Mouse (Mus musculus) stomach, embryonic 14.5 days (tissue): ENCODE measurements around the gene Syt1. TPM values are rescaled to one million over a fixed set of nuclear protein-coding genes. Genes with fewer than 3 reads are reported as not detected.

ENCODE experiments used
- ATAC-seq: fragments of 200-750 bp; cut with Nextera tagmentation; 2 replicates; pipeline ENCODE4 v1.8.0; 2017; ENCODE audit warnings: low read depth, moderate TSS enrichment; ENCODE audit not compliant: insufficient number of reproducible peaks, insufficient read depth, low FRiP score
- H3K27ac ChIP-seq: fragments of 300-500 bp; sonication (generic); 2 replicates; pipeline ENCODE4 v1.5.1; 2014; ENCODE audit warnings: mild to moderate bottlenecking, low read length, moderate library complexity, mixed read lengths
- H3K27me3 ChIP-seq: fragments of 300-500 bp; sonication (generic); 2 replicates; pipeline ENCODE4 v1.6.1; 2014; ENCODE audit warnings: low read length, control low read depth, mixed read lengths; ENCODE audit not compliant: control insufficient read depth, insufficient read depth
- H3K36me3 ChIP-seq: fragments of 300-500 bp; sonication (generic); 2 replicates; pipeline ENCODE4 v1.6.1; 2014; ENCODE audit warnings: mild to moderate bottlenecking, control low read depth, low read length, moderate library complexity, mixed read lengths; ENCODE audit not compliant: control insufficient read depth, insufficient read depth
- H3K4me1 ChIP-seq: fragments of 300-500 bp; sonication (generic); 2 replicates; pipeline ENCODE4 v1.6.1; 2014; ENCODE audit warnings: low read length, control low read depth, mixed read lengths; ENCODE audit not compliant: control insufficient read depth, insufficient read depth
- H3K4me2 ChIP-seq: fragments of 300-500 bp; sonication (generic); replicated peaks from 2 replicates; pipeline ENCODE4 v1.6.1; 2014; ENCODE audit warnings: low read depth, low read length, control low read depth
- H3K4me3 ChIP-seq: fragments of 300-500 bp; sonication (generic); 2 replicates; pipeline ENCODE4 v1.5.1; 2014; ENCODE audit warnings: low read depth, low read length, control low read depth
- H3K9ac ChIP-seq: fragments of 300-500 bp; sonication (generic); replicated peaks from 2 replicates; pipeline ENCODE4 v1.6.1; 2014; ENCODE audit warnings: low read depth, mild to moderate bottlenecking, control low read depth, low read length, moderate library complexity, mixed read lengths
- H3K9me3 ChIP-seq: fragments of 300-500 bp; sonication (generic); 2 replicates; pipeline ENCODE4 v1.6.1; 2016; ENCODE audit warnings: low read depth, low read length, control low read depth; ENCODE audit not compliant: control insufficient read depth
- WGBS: fragments of 180-500 bp; shearing (Covaris S2); extraction: QIAGEN DNeasy Blood & Tissue Kit; methylation state at CpG from one replicate; pipeline ENCODE4 v1.1.7; 2014; 5-methylcytosine and 5-hydroxymethylcytosine counted together
- polyA plus RNA-seq: library from polyadenylated mRNA; unstranded; fragments of >200 nt; fragmentation: Nextera tagmentation; extraction: Ambion mirVana; gene quantifications from 2 replicates; pipeline ENCODE4 v1.2.1, GENCODE M21; 2014

Gene Syt1
- polyA plus RNA-seq, 1 experiment from 2014 or later = 12.7 TPM

DNA sequence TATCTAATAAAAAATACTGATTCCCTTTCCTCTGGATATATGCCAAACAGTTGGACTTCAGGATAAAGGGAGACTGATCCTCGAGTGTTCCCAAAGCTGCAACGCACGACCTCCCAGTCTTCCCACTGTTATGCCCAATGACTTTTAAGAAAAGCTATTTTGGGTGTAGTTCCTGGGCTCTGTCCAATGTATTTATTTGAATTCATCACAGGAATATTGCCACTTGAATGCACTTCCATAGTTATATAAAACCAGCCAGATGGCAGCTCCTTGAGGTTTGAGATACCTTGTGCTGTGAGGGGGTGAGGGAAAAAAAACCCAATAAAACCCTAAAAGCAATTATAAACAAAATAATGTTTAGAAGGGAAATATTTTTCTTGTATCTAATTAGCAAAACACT is 285.9 kb downstream of the Syt1 start:
- Histone ChIP-seq H3K4me3 (no peak overlapping the region), H3K4me1 (no peaks in the 10 kb centered on the region), H3K4me2 (no peak overlapping the region), H3K27me3 (no peaks in the 10 kb centered on the region), H3K36me3 (no peaks in the 10 kb centered on the region), H3K9me3 (no peaks in the 10 kb centered on the region), H3K9ac (no peak overlapping the region), H3K27ac (no peak overlapping the region)
- no peak for ATAC-seq
- 82% methylated on average over 3 of the region's 3 CpGs for WGBS

DNA sequence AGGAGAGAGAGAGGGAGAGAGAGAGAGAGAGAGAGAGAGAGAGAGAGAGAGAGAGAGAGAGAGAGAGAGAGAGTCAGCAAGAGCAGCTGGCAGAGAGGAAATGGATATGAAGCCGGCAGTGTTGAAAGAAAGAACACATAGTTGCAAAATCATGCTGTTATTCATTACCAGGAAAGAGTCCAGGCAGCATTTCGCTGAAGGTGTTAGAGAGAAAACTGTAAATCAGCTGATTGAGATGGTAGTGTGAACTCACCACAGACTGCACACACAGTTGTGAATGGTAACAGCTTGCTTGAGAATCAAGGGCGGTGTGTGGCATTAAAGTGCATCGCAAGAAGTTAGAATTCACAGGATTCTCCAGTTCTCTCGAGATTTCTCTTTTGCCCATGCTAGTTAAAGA is 300.3 kb downstream of the Syt1 start:
- Histone ChIP-seq H3K9me3 (no peaks in the 10 kb centered on the region), H3K27ac (no peak overlapping the region), H3K4me1 (no peaks in the 10 kb centered on the region), H3K36me3 (no peaks in the 10 kb centered on the region), H3K27me3 (no peaks in the 10 kb centered on the region), H3K4me3 (no peak overlapping the region), H3K9ac (no peak overlapping the region), H3K4me2 (no peak overlapping the region)
- no peak for ATAC-seq
- WGBS = 58% methylated on average over 5 of the region's 5 CpGs

DNA sequence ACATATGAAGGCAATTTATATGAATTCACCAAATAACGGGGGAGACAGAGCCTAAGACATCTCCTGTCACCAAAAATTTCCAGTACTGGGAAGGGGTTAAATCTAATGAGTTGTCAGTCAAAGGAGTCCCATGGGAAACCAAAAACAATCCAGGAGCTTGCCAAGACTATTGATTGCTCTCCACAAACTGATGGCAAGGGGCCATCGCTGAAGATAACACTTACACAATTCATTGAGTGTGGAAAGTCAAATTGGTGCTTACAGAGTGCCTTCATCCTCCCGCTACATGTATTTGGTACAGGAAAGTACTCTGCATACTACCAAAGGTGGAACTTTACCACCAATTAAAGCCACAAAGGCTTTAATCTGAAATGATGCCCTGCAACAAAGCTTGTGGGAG is 305.1 kb downstream of the Syt1 start:
- Histone ChIP-seq H3K27ac (no peak overlapping the region), H3K9me3 (no peaks in the 10 kb centered on the region), H3K4me1 (no peaks in the 10 kb centered on the region), H3K9ac (no peak overlapping the region), H3K4me2 (no peak overlapping the region), H3K27me3 (no peaks in the 10 kb centered on the region), H3K36me3 (no peaks in the 10 kb centered on the region), H3K4me3 (no peak overlapping the region)
- WGBS = 85% methylated on average over 3 of the region's 3 CpGs
- no peak for ATAC-seq

DNA sequence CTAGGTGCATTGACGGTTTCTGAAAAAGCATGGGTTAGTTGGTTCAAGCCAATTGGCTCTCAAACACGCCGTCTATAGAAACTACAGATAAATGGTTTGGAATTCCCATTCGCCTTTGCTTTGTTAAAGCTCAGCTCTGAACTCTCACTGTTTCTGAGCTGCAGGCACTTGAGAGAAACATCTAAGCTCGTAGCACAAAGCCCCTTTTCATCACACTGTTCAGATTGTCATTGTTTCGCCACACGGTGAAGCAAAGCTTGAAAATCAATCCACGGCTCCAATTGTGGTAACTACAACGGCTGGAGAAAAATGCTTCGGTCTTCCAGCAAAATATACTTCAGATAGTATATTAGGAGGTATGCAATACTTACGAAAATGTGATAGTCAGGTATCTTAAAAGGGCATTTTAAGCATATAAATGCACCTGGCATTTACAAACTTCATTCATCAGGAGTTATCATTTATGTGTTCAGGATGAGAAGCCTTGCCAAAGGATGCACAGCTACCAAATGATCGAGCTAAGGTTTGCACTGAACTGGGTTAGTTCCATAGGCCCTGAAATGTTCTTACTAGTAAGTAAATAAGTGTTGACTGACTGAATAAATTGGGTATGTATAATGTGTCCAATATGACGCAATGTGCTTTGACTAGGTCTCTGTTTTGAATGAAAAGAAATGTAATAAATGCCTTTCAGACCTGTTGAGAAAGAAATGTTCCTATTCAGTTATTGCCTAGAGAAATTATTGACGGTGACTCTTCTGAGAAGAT is 309.2 kb downstream of the Syt1 start:
- Histone ChIP-seq H3K36me3 (no peaks in the 10 kb centered on the region), H3K4me2 (no peak overlapping the region), H3K9ac (no peak overlapping the region), H3K27me3 (no peaks in the 10 kb centered on the region), H3K4me3 (no peak overlapping the region), H3K4me1 (no peaks in the 10 kb centered on the region), H3K9me3 (no peaks in the 10 kb centered on the region), H3K27ac (no peak overlapping the region)
- ATAC-seq = no peak
- 82% methylated on average over 14 of the region's 14 CpGs for WGBS

DNA sequence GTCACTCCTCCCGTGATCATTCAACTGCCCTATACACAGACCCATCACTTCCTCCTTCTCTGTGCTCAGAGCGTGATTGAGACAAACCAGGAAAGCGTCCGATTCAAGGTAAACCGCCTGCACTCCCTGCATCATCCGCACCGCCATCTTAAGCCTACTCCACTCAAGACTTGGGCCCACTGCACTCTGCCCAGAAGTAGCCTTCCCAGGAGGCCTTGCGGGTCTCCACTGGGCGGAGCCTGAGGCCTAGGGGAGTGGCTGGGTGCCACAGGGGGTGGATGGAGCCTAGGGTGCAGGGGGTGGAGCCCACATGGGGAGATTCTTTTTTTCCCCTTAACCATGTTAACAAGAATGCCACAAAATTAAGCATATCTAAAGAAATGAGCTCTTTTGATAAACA is 310.8 kb downstream of the Syt1 start, which contains the start of gene Gm5136:
TSS of gene Gm5136 (minus strand) at position 215 of the 400 bp plus-strand sequence.
- Histone ChIP-seq H3K27me3 (no peaks in the 10 kb centered on the region), H3K27ac (no peak within 1 kb of the TSS), H3K9ac (no peak within 1 kb of the TSS), H3K4me3 (no peak within 1 kb of the TSS), H3K36me3 (no peaks in the 10 kb centered on the region), H3K4me2 (no peak within 1 kb of the TSS), H3K9me3 (no peaks in the 10 kb centered on the region), H3K4me1 (no peaks in the 10 kb centered on the region)
- 96% methylated on average over 9 of the region's 9 CpGs for WGBS
- ATAC-seq = no peak

DNA sequence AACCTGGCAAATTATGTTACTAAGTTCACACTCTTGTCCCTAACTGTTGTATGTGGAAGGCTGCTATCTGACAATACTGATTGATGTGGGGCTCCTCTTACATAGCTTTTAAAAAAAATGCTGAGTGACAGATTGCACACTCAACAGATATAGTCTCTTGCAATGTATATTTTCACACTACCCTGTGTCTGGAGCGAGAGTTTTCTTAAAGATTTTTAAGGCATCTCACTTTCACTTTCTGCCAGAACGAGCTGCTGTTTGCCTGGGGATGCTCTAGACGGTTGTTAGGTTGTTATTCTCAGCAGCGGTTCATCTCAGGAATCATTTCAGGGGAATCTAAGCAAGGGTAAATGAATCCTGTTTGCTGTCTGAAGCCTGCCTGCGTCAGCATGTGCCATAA is 313.7 kb downstream of the Syt1 start:
- Histone ChIP-seq H3K4me2 (no peak overlapping the region), H3K4me1 (no peaks in the 10 kb centered on the region), H3K4me3 (no peak overlapping the region), H3K9me3 (no peaks in the 10 kb centered on the region), H3K27ac (no peak overlapping the region), H3K36me3 (no peaks in the 10 kb centered on the region), H3K27me3 (no peaks in the 10 kb centered on the region), H3K9ac (no peak overlapping the region)
- no peak for ATAC-seq
- 46% methylated on average over 5 of the region's 5 CpGs for WGBS

DNA sequence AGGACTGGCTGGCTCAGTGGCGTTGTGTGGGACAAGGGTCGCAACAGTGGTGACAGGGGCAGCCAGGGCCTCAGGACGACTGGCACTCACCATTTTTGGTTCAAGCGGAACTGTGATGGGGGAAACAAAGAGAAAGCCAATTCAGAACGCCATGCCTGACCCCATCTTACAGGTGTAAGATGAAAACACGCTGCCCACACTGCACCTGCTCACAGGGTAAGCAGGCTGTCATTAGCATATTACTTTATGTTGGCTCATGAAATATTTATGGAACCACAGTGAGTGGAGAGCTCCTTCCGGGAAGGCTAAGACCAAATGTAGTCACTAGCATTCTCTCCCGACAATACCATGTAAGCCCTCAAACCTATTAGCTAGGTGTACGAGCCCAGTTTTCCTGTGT is 319.8 kb downstream of the Syt1 start:
- Histone ChIP-seq H3K9ac (no peak overlapping the region), H3K27ac (no peak overlapping the region)
- 73% methylated on average over 9 of the region's 9 CpGs for WGBS

DNA sequence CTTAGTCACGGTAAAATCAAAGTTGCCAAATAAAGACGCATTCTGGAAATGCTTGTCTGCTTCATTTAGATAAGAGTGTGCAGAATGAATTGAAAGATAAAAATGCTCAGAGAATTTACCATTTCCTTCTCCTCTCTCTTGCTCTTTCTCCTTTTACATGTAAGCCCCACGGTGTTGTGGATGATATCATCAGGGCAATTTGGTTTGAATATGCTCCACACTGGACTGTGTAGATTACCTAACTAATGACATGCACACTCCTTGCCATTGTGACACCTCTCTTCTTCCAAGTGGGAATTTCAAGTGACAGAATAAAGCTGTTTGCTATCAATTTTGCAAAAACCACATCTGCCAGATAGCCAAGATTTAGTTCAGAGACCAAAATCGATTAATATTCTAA is 324.1 kb downstream of the Syt1 start:
- Histone ChIP-seq H3K9ac (no peak overlapping the region), H3K9me3 (no peaks in the 10 kb centered on the region), H3K27ac (no peak overlapping the region), H3K27me3 (no peaks in the 10 kb centered on the region), H3K4me2 (no peak overlapping the region), H3K4me3 (no peak overlapping the region), H3K4me1 (no peaks in the 10 kb centered on the region), H3K36me3 (no peaks in the 10 kb centered on the region)
- ATAC-seq = no peak
- 70% methylated on average over 4 of the region's 4 CpGs for WGBS

More for the DNA sequence above, 319.8 kb downstream of the Syt1 start:
- H3K27me3 ChIP-seq = no peaks in the 10 kb centered on the region
- H3K4me3 ChIP-seq = no peak overlapping the region
- no peak for ATAC-seq
- H3K9me3 ChIP-seq = no peaks in the 10 kb centered on the region
- H3K4me2 ChIP-seq = no peak overlapping the region
- H3K36me3 ChIP-seq = no peaks in the 10 kb centered on the region
- no peaks in the 10 kb centered on the region for H3K4me1 ChIP-seq
